Mouse (Mus musculus): ENCODE measurements around the gene Tmem110. TPM values are rescaled to one million over a fixed set of nuclear protein-coding genes. Genes with fewer than 3 reads are reported as not detected.

Tmem110 gene
- polyA plus RNA-seq (2012; fragmentation: generic; extraction: Trizol) = 9.1 TPM

- Histone ChIP-seq H3K79me2 (ENCODE audit: control insufficient read depth, insufficient read depth) (peaks cover 13% of the 10 kb centered on the region), H3K4me2 (ENCODE audit: low read depth) (peak within 1 kb of the TSS; percentile 83), H3ac (ENCODE audit: control insufficient read depth, insufficient read length) (peak within 1 kb of the TSS; percentile 58), H3K27me3 (ENCODE audit: control insufficient read depth, insufficient read depth, insufficient read length) (no peaks in the 10 kb centered on the region), H3K36me3 (ENCODE audit: control insufficient read depth, insufficient read depth) (no peaks in the 10 kb centered on the region), H3K4me3 (peak within 1 kb of the TSS; percentile 43)
- peak; percentile 76 for TF ChIP-seq POLR2AphosphoS2 (IDR thresholded peaks at IDR 0.05; ENCODE audit: insufficient read length, low read depth)
- TF ChIP-seq SRF (IDR thresholded peaks at IDR 0.05; ENCODE audit: control insufficient read depth, insufficient read length, low read depth) = no peak
- peak; percentile 64 for TF ChIP-seq POLR2A (IDR thresholded peaks at IDR 0.05; ENCODE audit: insufficient read length, low read depth)
Observed at GRCm38 (mm10) chr14:30825476-30826131, at the start of gene Tmem110. Gene Tmem110, plus strand, starts transcription at chr14:30825590.

GRCm38 (mm10) chr14:30784614-30785013 is 40.8 kb upstream of the Tmem110 start:
- Histone ChIP-seq H3K4me3 (no peak overlapping the region), H3ac (ENCODE audit: control insufficient read depth, insufficient read length) (no peak overlapping the region), H3K27me3 (ENCODE audit: control insufficient read depth, insufficient read depth, insufficient read length) (no peaks in the 10 kb centered on the region), H3K36me3 (ENCODE audit: control insufficient read depth, insufficient read depth) (peaks cover 3% of the 10 kb centered on the region), H3K4me2 (ENCODE audit: low read depth) (no peak overlapping the region), H3K79me2 (ENCODE audit: control insufficient read depth, insufficient read depth) (no peaks in the 10 kb centered on the region)
- no peak for TF ChIP-seq REST (IDR thresholded peaks at IDR 0.05; ENCODE audit: insufficient read depth, insufficient read length)
- TF ChIP-seq TCF12 (IDR thresholded peaks at IDR 0.05; ENCODE audit: insufficient read depth, poor library complexity, severe bottlenecking) = no peak
- TF ChIP-seq MYOD1 (IDR thresholded peaks at IDR 0.05; ENCODE audit: control insufficient read depth in 1 of 3, insufficient read length in 2 of 3, low read depth in 2 of 3) = no peak
- no peak for TF ChIP-seq MYOG (IDR thresholded peaks at IDR 0.05; ENCODE audit: control insufficient read depth in 1 of 3, insufficient read depth in 1 of 3, insufficient read length in 2 of 3, low read depth in 2 of 3)
- TF ChIP-seq USF1 (IDR thresholded peaks at IDR 0.05; ENCODE audit: low read depth) = no peak
- no peak for TF ChIP-seq MAX (IDR thresholded peaks at IDR 0.05; ENCODE audit: low read depth)
- no peak for TF ChIP-seq CEBPB (IDR thresholded peaks at IDR 0.05; ENCODE audit: insufficient read depth, poor library complexity, severe bottlenecking)
- TF ChIP-seq E2F4 (IDR thresholded peaks at IDR 0.05; ENCODE audit: insufficient read depth) = no peak

GRCm38 (mm10) chr14:30789471-30789870 is 35.9 kb upstream of the Tmem110 start:
- H3K4me2 ChIP-seq (ENCODE audit: low read depth) = no peak overlapping the region
- TF ChIP-seq CEBPB (IDR thresholded peaks at IDR 0.05; ENCODE audit: insufficient read depth, poor library complexity, severe bottlenecking) = no peak
- TF ChIP-seq MAX (IDR thresholded peaks at IDR 0.05; ENCODE audit: low read depth) = no peak
- TF ChIP-seq POLR2AphosphoS2 (IDR thresholded peaks at IDR 0.05; ENCODE audit: insufficient read length, low read depth) = no peak
- no peak for TF ChIP-seq MYOD1 (IDR thresholded peaks at IDR 0.05; ENCODE audit: control insufficient read depth in 1 of 3, insufficient read length in 2 of 3, low read depth in 2 of 3)
- TF ChIP-seq MYOG (IDR thresholded peaks at IDR 0.05; ENCODE audit: control insufficient read depth in 1 of 3, insufficient read depth in 1 of 3, insufficient read length in 2 of 3, low read depth in 2 of 3) = no peak
- TF ChIP-seq TCF3 (IDR thresholded peaks at IDR 0.05; ENCODE audit: insufficient read length, low read depth) = no peak
- TF ChIP-seq TCF12 (IDR thresholded peaks at IDR 0.05; ENCODE audit: insufficient read depth, poor library complexity, severe bottlenecking) = no peak
- no peak for TF ChIP-seq USF1 (IDR thresholded peaks at IDR 0.05; ENCODE audit: low read depth)
- TF ChIP-seq SRF (IDR thresholded peaks at IDR 0.05; ENCODE audit: control insufficient read depth, insufficient read length, low read depth) = no peak
- TF ChIP-seq E2F4 (IDR thresholded peaks at IDR 0.05; ENCODE audit: insufficient read depth) = no peak
- TF ChIP-seq REST (IDR thresholded peaks at IDR 0.05; ENCODE audit: insufficient read depth, insufficient read length) = no peak
- no peak for TF ChIP-seq POLR2A (IDR thresholded peaks at IDR 0.05; ENCODE audit: insufficient read length, low read depth)
- no peak overlapping the region for H3K4me3 ChIP-seq
- H3K36me3 ChIP-seq (ENCODE audit: control insufficient read depth, insufficient read depth) = peaks cover 3% of the 10 kb centered on the region
- H3K27me3 ChIP-seq (ENCODE audit: control insufficient read depth, insufficient read depth, insufficient read length) = no peaks in the 10 kb centered on the region
- no peak overlapping the region for H3ac ChIP-seq (ENCODE audit: control insufficient read depth, insufficient read length)
- H3K79me2 ChIP-seq (ENCODE audit: control insufficient read depth, insufficient read depth) = no peaks in the 10 kb centered on the region

GRCm38 (mm10) chr14:30792871-30793270 is 32.5 kb upstream of the Tmem110 start:
- Histone ChIP-seq H3K79me2 (ENCODE audit: control insufficient read depth, insufficient read depth) (no peaks in the 10 kb centered on the region), H3K36me3 (ENCODE audit: control insufficient read depth, insufficient read depth) (no peaks in the 10 kb centered on the region), H3ac (ENCODE audit: control insufficient read depth, insufficient read length) (no peak overlapping the region), H3K4me2 (ENCODE audit: low read depth) (no peak overlapping the region), H3K27me3 (ENCODE audit: control insufficient read depth, insufficient read depth, insufficient read length) (no peaks in the 10 kb centered on the region), H3K4me3 (no peak overlapping the region)
- TF ChIP-seq USF1 (IDR thresholded peaks at IDR 0.05; ENCODE audit: low read depth) = peak; percentile 55
- no peak for TF ChIP-seq TCF3 (IDR thresholded peaks at IDR 0.05; ENCODE audit: insufficient read length, low read depth)
- no peak for TF ChIP-seq POLR2AphosphoS2 (IDR thresholded peaks at IDR 0.05; ENCODE audit: insufficient read length, low read depth)

DNA sequence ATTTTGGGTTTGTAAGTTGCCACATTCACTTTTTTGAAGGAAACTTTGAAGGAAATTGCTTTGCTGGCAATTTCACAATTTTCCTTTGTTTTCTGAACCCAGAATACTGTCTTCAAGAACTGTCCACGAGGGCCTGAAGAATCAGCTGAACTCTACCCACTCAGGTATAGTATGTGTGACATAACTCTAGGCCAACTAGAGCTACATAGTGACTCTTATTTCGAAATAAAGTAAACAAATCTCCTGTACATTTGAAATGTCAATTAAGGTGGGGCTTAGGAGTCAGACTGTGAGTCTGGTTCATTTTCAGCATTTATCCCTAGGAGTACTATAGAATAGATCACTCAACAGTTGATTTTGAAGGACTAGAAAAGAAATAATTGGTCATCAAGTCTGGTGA is 23.6 kb upstream of the Tmem110 start:
- TF ChIP-seq CEBPB (IDR thresholded peaks at IDR 0.05; ENCODE audit: insufficient read depth, poor library complexity, severe bottlenecking) = no peak
- no peak for TF ChIP-seq SRF (IDR thresholded peaks at IDR 0.05; ENCODE audit: control insufficient read depth, insufficient read length, low read depth)
- TF ChIP-seq USF1 (IDR thresholded peaks at IDR 0.05; ENCODE audit: low read depth) = no peak
- Histone ChIP-seq H3K4me3 (no peak overlapping the region), H3K4me2 (ENCODE audit: low read depth) (no peak overlapping the region), H3K36me3 (ENCODE audit: control insufficient read depth, insufficient read depth) (peaks cover 13% of the 10 kb centered on the region), H3ac (ENCODE audit: control insufficient read depth, insufficient read length) (no peak overlapping the region), H3K79me2 (ENCODE audit: control insufficient read depth, insufficient read depth) (no peaks in the 10 kb centered on the region), H3K27me3 (ENCODE audit: control insufficient read depth, insufficient read depth, insufficient read length) (no peaks in the 10 kb centered on the region)

All from myocyte (in vitro differentiated cells).